Mouse (Mus musculus) liver, adult 2 months (tissue): ENCODE measurements around the gene Wfdc6b. TPM values are rescaled to one million over a fixed set of nuclear protein-coding genes. Genes with fewer than 3 reads are reported as not detected.

ENCODE experiments used
- DNase-seq: peaks from one replicate; pipeline ENCODE4 v3.0.0-alpha.2; 2011; ENCODE audit warnings: low read depth, low spot score; ENCODE audit errors: extremely low read depth
- H3K27ac ChIP-seq: fragments of 200-500 bp; replicated peaks from 2 replicates; pipeline ENCODE4 v1.5.1; 2012; ENCODE audit warnings: low read depth, mild to moderate bottlenecking, control low read depth, inconsistent platforms, low read length; ENCODE audit not compliant: insufficient read depth
- H3K27me3 ChIP-seq: fragments of 200-500 bp; 2 replicates; pipeline ENCODE4 v1.6.1; 2012; ENCODE audit warnings: mild to moderate bottlenecking, moderate library complexity, low read length, inconsistent platforms; ENCODE audit not compliant: control insufficient read depth, insufficient read depth
- H3K36me3 ChIP-seq: fragments of 200-500 bp; 2 replicates; pipeline ENCODE4 v1.6.1; 2012; ENCODE audit warnings: low read length, inconsistent platforms; ENCODE audit not compliant: control insufficient read depth, insufficient read depth
- H3K4me1 ChIP-seq: fragments of 200-500 bp; 2 replicates; pipeline ENCODE4 v1.6.1; 2011; ENCODE audit warnings: low read length; ENCODE audit not compliant: control insufficient read depth, insufficient read depth
- H3K4me3 ChIP-seq: fragments of 200-500 bp; 2 replicates; pipeline ENCODE4 v1.5.1; 2011; ENCODE audit warnings: low read depth, mild to moderate bottlenecking, control low read depth, low read length, moderate library complexity; ENCODE audit not compliant: insufficient read depth
- H3K79me2 ChIP-seq: fragments of 200-500 bp; 2 replicates; pipeline ENCODE4 v1.6.1; 2012; ENCODE audit warnings: inconsistent platforms, mild to moderate bottlenecking, low read length, moderate library complexity; ENCODE audit not compliant: control insufficient read depth, insufficient read depth
- H3K9ac ChIP-seq: fragments of 200-500 bp; 2 replicates; pipeline ENCODE4 v1.6.1; 2012; ENCODE audit warnings: low read depth, mild to moderate bottlenecking, control low read depth, inconsistent platforms, low read length
- CTCF ChIP-seq: fragments of 200-500 bp; IDR thresholded peaks from 2 replicates; pipeline ENCODE4 v1.5.1; 2011; ENCODE audit warnings: low read depth, low read length, control low read depth
- POLR2A ChIP-seq: fragments of 200-500 bp; IDR thresholded peaks from 2 replicates; pipeline ENCODE4 v1.6.1; 2011; ENCODE audit warnings: low read length, control low read depth; ENCODE audit not compliant: insufficient read depth; ENCODE audit errors: extremely low read depth
- WGBS: fragments of 180-500 bp; shearing (Covaris S2); methylation state at CpG from one replicate; pipeline ENCODE4 v1.1.7; 2018; 5-methylcytosine and 5-hydroxymethylcytosine counted together
- polyA plus RNA-seq: library from polyadenylated mRNA; depleted of rRNA; stranded (reverse); fragments of >200 nt; gene quantifications from 2 replicates; pipeline ENCODE4 v1.2.3, GENCODE M21; 2012
- total RNA-seq: library from RNA; depleted of rRNA; stranded (reverse); fragments of >200 nt; gene quantifications from 2 replicates; pipeline ENCODE4 v1.2.3, GENCODE M21; 2014

Gene Wfdc6b
- total and polyA plus RNA-seq, 2 experiments: not detected

DNA sequence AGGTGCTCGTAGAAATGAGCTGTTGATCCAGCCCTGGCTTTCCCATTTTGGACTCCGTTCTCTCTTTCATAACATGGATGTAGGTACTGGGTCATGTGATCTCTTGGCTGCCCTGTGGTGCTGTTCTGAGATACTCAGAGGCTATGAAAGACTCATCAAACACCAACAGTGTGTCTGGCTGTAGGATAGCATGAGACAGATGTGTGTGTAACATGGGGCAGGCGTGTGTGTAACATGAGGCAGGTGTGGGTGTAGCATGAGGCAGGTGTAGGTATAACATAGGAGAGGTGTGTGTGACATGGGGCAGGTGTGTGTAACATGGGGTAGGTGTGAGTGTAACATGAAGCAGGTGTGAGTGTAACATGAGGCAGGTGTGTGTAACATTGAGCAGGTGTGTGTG lies 2.1 kb downstream of the Wfdc6b start:
- Histone ChIP-seq H3K36me3 (no peaks in the 10 kb centered on the region), H3K27me3 (no peaks in the 10 kb centered on the region), H3K4me1 (no peaks in the 10 kb centered on the region), H3K4me3 (no peak overlapping the region), H3K9ac (no peak overlapping the region), H3K27ac (no peak overlapping the region), H3K79me2 (no peaks in the 10 kb centered on the region)
- DNase-seq: no peak
- 67% methylated on average over 3 of the region's 3 CpGs for WGBS
- TF ChIP-seq CTCF: no peak
- no peak for TF ChIP-seq POLR2A

DNA sequence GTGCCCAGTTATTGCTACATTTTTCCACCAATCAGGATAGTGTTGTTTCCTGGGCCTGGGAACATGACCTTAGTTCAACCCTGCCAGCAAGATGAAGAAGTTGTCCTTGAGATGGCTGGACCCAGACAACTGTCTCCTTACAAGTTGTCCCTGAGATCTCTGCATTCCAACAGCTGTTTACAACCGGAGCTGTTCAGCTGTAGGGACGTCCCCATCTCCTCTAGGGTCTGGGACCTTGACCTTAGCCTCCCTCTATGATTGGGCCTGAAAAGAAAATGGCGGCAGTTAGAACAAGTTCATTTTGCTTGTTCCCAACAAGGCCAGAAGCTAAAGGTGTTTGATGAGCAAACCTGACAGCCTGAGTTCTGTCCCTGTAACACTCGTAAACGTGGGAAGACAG lies 5.7 kb downstream of the Wfdc6b start:
- DNase-seq: no peak
- 67% methylated on average over 5 of the region's 5 CpGs for WGBS
- H3K79me2 ChIP-seq: no peaks in the 10 kb centered on the region
- no peak overlapping the region for H3K27ac ChIP-seq
- no peaks in the 10 kb centered on the region for H3K27me3 ChIP-seq
- no peaks in the 10 kb centered on the region for H3K36me3 ChIP-seq
- H3K4me3 ChIP-seq: no peak overlapping the region
- H3K4me1 ChIP-seq: no peaks in the 10 kb centered on the region
- TF ChIP-seq CTCF (no peak), POLR2A (no peak)
- H3K9ac ChIP-seq: no peak overlapping the region

- no peaks in the 10 kb centered on the region for H3K79me2 ChIP-seq
- H3K4me1 ChIP-seq: no peaks in the 10 kb centered on the region
- H3K27me3 ChIP-seq: no peaks in the 10 kb centered on the region
- H3K36me3 ChIP-seq: no peaks in the 10 kb centered on the region
- TF ChIP-seq CTCF: no peak
- TF ChIP-seq POLR2A: no peak
- WGBS: 82% methylated on average over 4 of the region's 4 CpGs
- DNase-seq: no peak
- no peak overlapping the region for H3K27ac ChIP-seq
- H3K9ac ChIP-seq: no peak overlapping the region
- H3K4me3 ChIP-seq: no peak overlapping the region
Measured at GRCm38 (mm10) chr2:164621775-164622174, 8.5 kb downstream of the Wfdc6b start.

GRCm38 (mm10) chr2:164635266-164635665 lies 21.9 kb downstream of the Wfdc6b start:
- no peak for TF ChIP-seq POLR2A
- TF ChIP-seq CTCF: no peak
- H3K79me2 ChIP-seq: no peaks in the 10 kb centered on the region
- no peak overlapping the region for H3K4me3 ChIP-seq
- H3K27ac ChIP-seq: no peak overlapping the region
- H3K36me3 ChIP-seq: no peaks in the 10 kb centered on the region
- 83% methylated on average over 9 of the region's 9 CpGs for WGBS
- no peaks in the 10 kb centered on the region for H3K4me1 ChIP-seq
- no peaks in the 10 kb centered on the region for H3K27me3 ChIP-seq
- H3K9ac ChIP-seq: no peak overlapping the region
- no peak for DNase-seq

- peak; percentile 19 for DNase-seq
- Histone ChIP-seq H3K27me3 (no peaks in the 10 kb centered on the region), H3K4me1 (no peaks in the 10 kb centered on the region), H3K27ac (no peak within 1 kb of the TSS), H3K36me3 (no peaks in the 10 kb centered on the region), H3K9ac (no peak within 1 kb of the TSS), H3K79me2 (no peaks in the 10 kb centered on the region), H3K4me3 (no peak within 1 kb of the TSS)
- TF ChIP-seq CTCF (no peak), POLR2A (no peak)
- WGBS: 43% methylated on average over 3 of the region's 3 CpGs
Measured at GRCm38 (mm10) chr2:164638696-164639095, 25.4 kb downstream of the Wfdc6b start, which contains the start of gene Wfdc16. Gene Wfdc16, minus strand, starts transcription at chr2:164638796.

GRCm38 (mm10) chr2:164641129-164641528 lies 27.8 kb downstream of the Wfdc6b start:
- TF ChIP-seq CTCF: no peak
- no peak for TF ChIP-seq POLR2A
- Histone ChIP-seq H3K9ac (no peak overlapping the region), H3K36me3 (no peaks in the 10 kb centered on the region), H3K79me2 (no peaks in the 10 kb centered on the region), H3K27ac (no peak overlapping the region), H3K27me3 (no peaks in the 10 kb centered on the region), H3K4me1 (no peaks in the 10 kb centered on the region), H3K4me3 (no peak overlapping the region)
- WGBS: 63% methylated on average over 7 of the region's 7 CpGs
- DNase-seq: peak; percentile 16
